Mouse (Mus musculus): Measurements from ENCODE around the gene Ndufs7. TPM values are rescaled to one million over a fixed set of nuclear protein-coding genes. Genes with fewer than 3 reads are reported as not detected.

Gene Ndufs7
- polyA plus RNA-seq, 1 experiment from 2014 or later: 311 TPM

DNA sequence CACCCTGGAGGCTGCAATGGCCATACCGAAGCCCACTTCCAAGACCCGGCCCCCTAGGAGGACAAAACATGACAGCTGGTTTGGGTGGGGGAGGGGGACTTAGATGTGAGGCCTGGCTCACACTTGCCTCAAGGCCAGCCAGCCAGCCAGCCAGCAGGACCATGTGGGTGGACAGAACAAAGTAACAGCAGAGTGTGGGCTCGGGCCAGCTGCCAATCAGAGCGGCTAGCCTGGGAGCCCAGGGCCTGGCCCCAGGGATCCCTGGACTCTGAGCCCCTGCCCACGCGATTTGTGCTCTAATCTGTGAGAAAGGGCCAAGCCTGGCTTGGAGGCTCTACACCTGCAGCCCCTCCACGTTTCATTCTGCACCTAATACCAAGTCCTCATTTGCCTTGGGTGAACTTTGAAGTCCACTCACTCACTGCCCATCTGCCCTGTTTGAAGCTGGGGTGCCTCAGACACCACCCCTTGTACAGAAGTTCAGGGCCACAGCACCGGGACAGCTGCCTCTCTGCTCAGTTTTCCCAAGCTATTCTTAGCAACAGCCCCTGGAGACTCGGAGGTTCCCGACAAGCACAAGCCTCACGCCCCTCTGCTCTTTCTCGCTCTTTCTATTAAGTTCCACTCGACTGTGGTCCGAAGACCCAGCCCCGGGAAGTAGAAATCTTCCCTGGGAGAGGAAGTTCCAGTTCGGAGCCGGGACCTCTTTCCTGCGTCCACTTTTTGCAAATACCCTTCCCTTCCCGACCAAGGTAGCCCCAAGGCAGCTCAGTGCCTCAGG lies 11.1 kb downstream of the Ndufs7 start:
- DNase-seq (ENCODE audit: low spot score): peak; percentile 47
- peak overlapping the region; percentile 59 for H3K4me3 ChIP-seq

DNA sequence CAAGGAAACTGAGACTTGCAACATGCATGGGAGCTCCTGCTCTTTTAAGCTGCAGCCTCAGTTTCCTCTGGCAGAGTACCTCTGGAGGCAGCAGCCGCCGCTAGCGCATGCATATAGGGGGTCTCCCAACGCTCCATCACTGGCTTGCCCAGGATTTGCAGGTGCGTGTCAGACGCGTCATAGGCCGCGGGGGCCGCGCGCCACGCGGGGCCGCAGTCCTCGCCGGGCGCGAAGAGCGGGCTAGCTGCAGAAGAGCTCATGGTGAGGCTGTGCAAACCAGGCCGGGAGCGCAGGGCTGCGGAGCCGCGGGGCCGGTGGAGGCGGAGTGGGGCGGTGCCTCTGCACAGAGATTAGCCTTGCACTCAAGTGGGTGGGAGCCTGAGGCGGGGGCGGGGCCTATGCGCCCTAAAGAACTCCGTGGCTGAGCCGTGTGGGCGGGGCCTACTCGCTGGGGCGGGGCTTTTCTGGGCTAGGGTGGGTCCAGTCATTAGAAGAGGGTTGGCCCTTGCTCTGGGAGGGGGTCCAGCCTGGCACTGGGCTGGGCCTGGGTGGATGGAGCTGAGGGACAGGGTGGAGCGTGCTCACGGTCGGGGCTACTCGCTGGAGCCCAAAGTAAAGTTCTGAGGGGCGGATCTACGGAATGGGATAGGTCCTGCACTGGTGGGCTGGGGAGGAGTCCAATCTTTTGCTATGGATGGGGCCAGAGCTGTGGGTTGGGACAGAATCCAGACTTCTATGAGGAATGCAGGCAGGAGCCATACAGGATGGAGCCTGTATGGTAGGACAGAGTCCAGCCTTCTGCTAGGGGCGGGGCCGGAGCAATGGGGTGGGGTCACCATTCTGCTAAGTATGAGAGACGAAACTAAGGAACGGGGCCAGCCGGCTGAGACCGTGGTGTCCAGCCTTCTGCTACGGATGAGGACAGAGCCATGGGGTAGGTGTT lies 12.0 kb downstream of the Ndufs7 start, which contains the start of the genes Gamt and Dazap1:
Gene Gamt (minus strand): TSS at position 371 of the 943 bp plus-strand sequence.
Gene Dazap1 (plus strand): TSS at position 845 of the 943 bp plus-strand sequence.
- Histone ChIP-seq H3K4me3 (peak within 1 kb of the TSS; percentile 59), H3K27ac (peak within 1 kb of the TSS; percentile 89), H3K27me3 (ENCODE audit: low read depth, poor library complexity, severe bottlenecking) (no peaks in the 10 kb centered on the region), H3K36me3 (peaks cover 33% of the 10 kb centered on the region), H3K4me1 (peaks cover 46% of the 10 kb centered on the region), H3K9me3 (replicated peaks) (no peaks in the 10 kb centered on the region)
- DNase-seq (ENCODE audit: low spot score): peak; percentile 98
- WGBS: under 1% methylated on average over 49 of the region's 49 CpGs

More for the DNA sequence above, 11.1 kb downstream of the Ndufs7 start:
- H3K27me3 ChIP-seq (ENCODE audit: low read depth, poor library complexity, severe bottlenecking): no peaks in the 10 kb centered on the region
- no peaks in the 10 kb centered on the region for H3K9me3 ChIP-seq (replicated peaks)
- H3K4me1 ChIP-seq: peaks cover 42% of the 10 kb centered on the region
- peaks cover 42% of the 10 kb centered on the region for H3K36me3 ChIP-seq
- WGBS: 10% methylated on average over 19 of the region's 19 CpGs
- peak overlapping the region; percentile 89 for H3K27ac ChIP-seq

DNA sequence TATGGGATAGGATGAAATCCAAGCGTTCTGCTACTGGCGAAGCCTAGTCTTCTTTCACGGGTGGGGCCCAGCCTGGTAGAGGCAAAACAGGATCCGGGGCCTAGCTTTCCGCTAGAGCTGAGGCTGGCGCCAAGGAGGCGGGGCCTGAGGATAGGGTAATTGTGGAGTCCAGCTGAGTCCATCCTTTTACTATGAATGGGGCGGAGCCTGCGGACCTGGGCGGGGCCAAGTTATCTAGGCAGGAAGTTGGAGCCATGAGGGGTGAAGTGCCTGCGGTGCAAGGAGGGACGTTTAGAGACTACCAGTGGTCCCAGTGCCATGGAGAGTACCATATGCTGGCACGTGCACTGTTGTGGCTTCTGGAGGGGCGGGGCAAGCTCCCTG lies 12.7 kb downstream of the Ndufs7 start:
- peak overlapping the region; percentile 89 for H3K27ac ChIP-seq
- H3K27me3 ChIP-seq (ENCODE audit: low read depth, poor library complexity, severe bottlenecking): no peaks in the 10 kb centered on the region
- WGBS: under 1% methylated on average over 14 of the region's 14 CpGs
- no peaks in the 10 kb centered on the region for H3K9me3 ChIP-seq (replicated peaks)
- H3K4me3 ChIP-seq: peak overlapping the region; percentile 59
- H3K4me1 ChIP-seq: peaks cover 53% of the 10 kb centered on the region
- peak; percentile 89 for DNase-seq (ENCODE audit: low spot score)
- peaks cover 30% of the 10 kb centered on the region for H3K36me3 ChIP-seq

DNA sequence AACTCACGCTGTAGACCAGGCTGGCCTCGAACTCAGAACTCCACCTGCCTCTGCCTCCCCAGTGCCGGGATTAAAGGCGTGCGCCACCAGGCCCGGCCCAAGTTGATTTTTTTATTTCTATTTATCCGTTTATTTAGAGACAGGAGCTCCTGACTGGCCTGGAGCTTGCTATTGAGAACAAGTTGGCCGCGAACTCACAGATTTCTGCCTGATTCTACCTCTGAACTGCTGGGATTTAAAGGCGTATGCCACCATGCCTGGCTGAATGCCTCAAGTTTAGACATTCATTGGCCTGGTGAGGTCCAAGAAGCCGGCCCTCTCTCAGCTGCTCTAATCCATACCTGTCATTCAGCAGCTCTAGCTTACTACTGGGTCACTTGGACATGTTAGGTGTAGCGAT lies 13.2 kb downstream of the Ndufs7 start:
- Histone ChIP-seq H3K4me3 (peak overlapping the region; percentile 59), H3K4me1 (peaks cover 59% of the 10 kb centered on the region), H3K9me3 (replicated peaks) (no peaks in the 10 kb centered on the region), H3K27ac (peak overlapping the region; percentile 89; the same call in 1 of the 2 replicates), H3K36me3 (peaks cover 29% of the 10 kb centered on the region), H3K27me3 (ENCODE audit: low read depth, poor library complexity, severe bottlenecking) (no peaks in the 10 kb centered on the region)
- 78% methylated on average over 12 of the region's 12 CpGs for WGBS
- no peak for DNase-seq (ENCODE audit: low spot score)

DNA sequence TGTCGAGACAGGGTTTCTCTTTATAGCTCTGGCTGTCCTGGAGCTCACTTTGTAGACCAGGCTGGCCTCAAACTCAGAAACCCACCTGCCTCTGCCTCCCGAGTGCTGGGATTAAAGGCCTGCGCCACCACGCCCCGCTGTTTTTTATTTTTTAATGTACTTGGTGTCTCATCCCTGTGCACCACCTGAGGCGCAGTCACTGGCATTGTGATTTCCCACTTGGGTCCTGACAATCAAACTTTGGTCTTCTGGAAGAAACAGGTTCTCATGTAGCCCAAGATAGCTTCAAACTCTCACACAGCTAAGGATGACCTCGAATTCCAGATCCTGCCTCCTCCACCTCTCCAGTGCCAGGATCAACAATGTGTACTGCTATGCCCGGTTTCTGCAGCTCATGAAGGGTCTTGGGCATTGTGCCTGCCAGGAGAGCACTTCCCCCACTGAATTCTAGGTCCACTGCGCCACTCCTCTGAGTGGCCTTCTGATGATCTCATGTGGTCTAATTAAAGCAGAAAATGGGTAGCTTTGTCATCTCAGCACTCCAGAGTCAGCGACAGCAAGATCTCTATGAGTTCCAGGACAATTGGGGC lies 13.9 kb downstream of the Ndufs7 start:
- peaks cover 30% of the 10 kb centered on the region for H3K36me3 ChIP-seq
- H3K4me1 ChIP-seq: peaks cover 66% of the 10 kb centered on the region
- no peaks in the 10 kb centered on the region for H3K27me3 ChIP-seq (ENCODE audit: low read depth, poor library complexity, severe bottlenecking)
- WGBS: 97% methylated on average over 10 of the region's 10 CpGs
- no peak overlapping the region for H3K27ac ChIP-seq
- no peaks in the 10 kb centered on the region for H3K9me3 ChIP-seq (replicated peaks)
- DNase-seq (ENCODE audit: low spot score): no peak
- H3K4me3 ChIP-seq: no peak overlapping the region

DNA sequence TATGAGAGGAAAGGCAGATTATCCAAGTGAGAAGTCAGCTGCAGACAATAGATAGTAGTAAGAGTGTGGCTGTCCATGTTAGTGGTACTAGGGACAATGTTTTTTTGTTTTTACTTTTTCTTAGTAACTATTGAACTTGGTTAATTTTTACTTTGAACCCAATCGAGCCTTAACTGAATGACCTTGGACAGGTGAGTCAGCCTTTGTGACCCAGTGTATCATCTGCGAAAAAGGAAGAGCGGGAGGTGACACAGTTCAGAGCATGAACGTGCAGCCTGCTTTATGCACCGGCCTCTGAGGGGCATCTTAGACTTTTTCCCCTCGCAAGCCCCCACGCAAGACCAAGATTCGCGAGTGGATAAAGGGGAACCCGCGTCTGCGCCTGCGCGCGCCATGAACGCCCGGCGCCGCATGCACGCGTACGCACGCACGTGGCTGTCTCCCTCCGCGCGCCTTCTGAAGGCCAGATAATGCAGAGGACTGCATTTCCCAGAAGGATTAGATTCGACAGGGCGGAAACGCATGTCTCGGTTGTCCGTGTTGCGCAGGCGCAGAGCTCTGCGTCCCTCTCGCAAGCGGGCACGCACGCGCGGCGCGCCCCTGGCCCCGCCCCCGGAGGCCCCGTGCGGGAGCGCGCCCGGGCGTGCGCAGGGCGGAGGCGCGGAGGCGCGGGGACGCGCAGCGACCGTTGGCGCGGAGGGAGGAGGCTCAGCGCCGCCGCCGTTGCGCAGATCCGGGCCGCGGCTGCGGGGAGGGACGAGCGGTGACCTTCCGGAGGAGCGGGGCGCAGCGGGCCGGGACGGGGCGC lies 15.6 kb downstream of the Ndufs7 start:
- Histone ChIP-seq H3K4me3 (peak overlapping the region; percentile 98), H3K4me1 (peaks cover 62% of the 10 kb centered on the region), H3K36me3 (peaks cover 31% of the 10 kb centered on the region), H3K9me3 (replicated peaks) (no peaks in the 10 kb centered on the region), H3K27me3 (ENCODE audit: low read depth, poor library complexity, severe bottlenecking) (no peaks in the 10 kb centered on the region), H3K27ac (peak overlapping the region; percentile 97)
- peak; percentile 99 for DNase-seq (ENCODE audit: low spot score)
- 2% methylated on average over 81 of the region's 81 CpGs for WGBS

DNA sequence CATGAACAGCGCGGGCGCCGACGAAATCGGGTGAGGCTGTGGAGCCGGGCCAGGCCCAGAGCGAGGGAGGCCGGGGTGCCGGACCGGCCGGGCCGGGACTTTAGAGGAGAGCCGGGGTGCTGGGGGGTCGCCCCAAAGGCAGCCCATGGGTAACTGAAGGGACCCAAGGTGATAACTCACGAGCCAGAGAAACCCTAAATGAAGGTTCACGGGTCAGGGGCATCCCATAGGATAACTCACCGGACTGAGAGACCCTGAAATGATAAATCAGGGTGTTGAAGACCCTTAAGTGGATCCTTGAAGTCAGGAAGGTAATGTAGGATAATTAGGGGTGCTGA lies 16.2 kb downstream of the Ndufs7 start:
- Histone ChIP-seq H3K27me3 (ENCODE audit: low read depth, poor library complexity, severe bottlenecking) (no peaks in the 10 kb centered on the region), H3K4me3 (peak overlapping the region; percentile 98), H3K27ac (peak overlapping the region; percentile 97), H3K36me3 (peaks cover 35% of the 10 kb centered on the region), H3K9me3 (replicated peaks) (no peaks in the 10 kb centered on the region), H3K4me1 (peaks cover 60% of the 10 kb centered on the region)
- 1% methylated on average over 18 of the region's 18 CpGs for WGBS
- no peak for DNase-seq (ENCODE audit: low spot score)

DNA sequence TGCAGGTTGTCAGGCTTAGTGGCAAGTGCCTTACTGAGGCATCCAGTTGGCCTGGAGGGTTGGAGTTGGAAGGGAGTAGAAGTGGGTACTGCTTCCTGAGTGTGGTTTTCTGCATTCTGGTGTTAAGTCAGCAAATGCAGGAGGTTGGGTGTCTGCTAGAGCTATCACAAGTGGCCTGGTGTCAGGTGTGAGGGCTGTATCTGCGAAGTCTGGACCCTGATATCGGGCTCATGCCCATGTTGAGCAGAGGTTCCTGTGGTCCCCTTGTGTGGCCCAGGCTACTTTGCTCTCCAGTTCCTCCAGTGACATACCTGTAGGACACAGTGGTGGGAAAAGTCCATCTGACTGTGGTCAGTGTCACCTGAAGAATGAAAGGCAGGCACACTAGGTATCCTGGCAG lies 21.2 kb downstream of the Ndufs7 start:
- H3K36me3 ChIP-seq: peaks cover 80% of the 10 kb centered on the region
- H3K4me3 ChIP-seq: 0 out of 2 replicates have a peak overlapping the region, but pooled peaks have one; percentile 9
- H3K4me1 ChIP-seq: peaks cover 51% of the 10 kb centered on the region
- 93% methylated on average over 2 of the region's 2 CpGs for WGBS
- no peaks in the 10 kb centered on the region for H3K9me3 ChIP-seq (replicated peaks)
- DNase-seq (ENCODE audit: low spot score): no peak
- no peak overlapping the region for H3K27ac ChIP-seq
- H3K27me3 ChIP-seq (ENCODE audit: low read depth, poor library complexity, severe bottlenecking): no peaks in the 10 kb centered on the region

DNA sequence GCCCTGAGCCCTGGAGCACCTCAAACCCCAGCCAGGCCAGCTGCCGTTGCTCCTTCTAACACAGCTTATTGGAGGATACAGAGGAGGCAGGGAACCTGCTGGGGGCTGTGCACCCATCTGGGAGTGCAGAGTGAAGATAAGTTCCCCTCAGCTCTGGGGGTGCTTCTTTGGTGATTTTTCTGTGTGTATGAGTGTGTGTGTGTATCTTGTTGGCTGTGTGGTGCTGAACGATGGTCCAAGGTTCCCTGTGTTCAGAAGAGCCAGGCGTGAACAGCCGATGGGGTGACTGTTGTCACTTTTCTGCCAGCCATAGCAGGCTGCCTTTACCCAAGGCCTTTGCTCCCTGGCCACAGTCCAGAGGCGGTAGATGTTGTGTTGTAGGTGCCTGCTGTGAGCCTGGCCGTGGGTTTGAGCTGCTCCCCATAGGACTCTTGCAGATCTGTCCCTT lies 21.8 kb downstream of the Ndufs7 start:
- peak overlapping the region; percentile 9; the same call in 1 of the 2 replicates for H3K4me3 ChIP-seq
- peaks cover 87% of the 10 kb centered on the region for H3K36me3 ChIP-seq
- WGBS: 89% methylated on average over 6 of the region's 6 CpGs
- H3K27me3 ChIP-seq (ENCODE audit: low read depth, poor library complexity, severe bottlenecking): no peaks in the 10 kb centered on the region
- H3K27ac ChIP-seq: no peak overlapping the region
- DNase-seq (ENCODE audit: low spot score): no peak
- peaks cover 48% of the 10 kb centered on the region for H3K4me1 ChIP-seq
- H3K9me3 ChIP-seq (replicated peaks): no peaks in the 10 kb centered on the region

DNA sequence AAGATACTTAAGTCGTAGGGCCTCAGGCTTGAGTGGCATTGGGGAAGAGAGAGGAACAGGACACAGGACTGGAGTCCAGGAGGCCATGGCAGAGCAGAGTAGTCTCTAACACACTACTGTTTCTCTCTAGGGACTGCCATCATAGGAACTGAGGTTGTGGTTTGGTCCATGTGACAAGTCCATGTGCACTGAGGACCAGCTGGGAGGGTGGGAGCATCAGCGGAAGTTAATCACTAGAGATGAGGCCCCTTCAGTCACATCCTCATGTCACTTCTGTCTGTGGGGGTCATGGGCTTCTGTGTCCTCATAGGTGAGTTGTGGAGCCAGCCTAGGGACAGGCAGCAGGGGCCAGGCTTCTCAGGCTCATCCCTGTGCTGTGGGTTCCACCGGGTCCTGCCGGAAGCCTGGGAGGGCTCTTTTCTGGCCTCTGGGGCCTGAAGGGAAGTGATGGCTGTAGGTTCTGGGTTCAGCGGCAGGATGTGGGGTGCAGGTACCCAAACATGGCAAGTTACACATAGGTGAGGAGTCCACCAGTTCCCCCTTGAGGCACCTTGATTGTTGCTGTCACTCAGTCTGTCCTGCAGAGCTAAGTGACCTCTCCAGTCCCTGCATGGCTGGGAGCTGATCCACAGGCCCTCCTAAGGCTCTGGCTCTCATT lies 22.4 kb downstream of the Ndufs7 start:
- WGBS: 88% methylated on average over 5 of the region's 5 CpGs
- Histone ChIP-seq H3K4me1 (peaks cover 42% of the 10 kb centered on the region), H3K36me3 (peaks cover 91% of the 10 kb centered on the region), H3K27me3 (ENCODE audit: low read depth, poor library complexity, severe bottlenecking) (no peaks in the 10 kb centered on the region), H3K9me3 (replicated peaks) (no peaks in the 10 kb centered on the region), H3K27ac (no peak overlapping the region), H3K4me3 (no peak overlapping the region)
- DNase-seq (ENCODE audit: low spot score): no peak

DNA sequence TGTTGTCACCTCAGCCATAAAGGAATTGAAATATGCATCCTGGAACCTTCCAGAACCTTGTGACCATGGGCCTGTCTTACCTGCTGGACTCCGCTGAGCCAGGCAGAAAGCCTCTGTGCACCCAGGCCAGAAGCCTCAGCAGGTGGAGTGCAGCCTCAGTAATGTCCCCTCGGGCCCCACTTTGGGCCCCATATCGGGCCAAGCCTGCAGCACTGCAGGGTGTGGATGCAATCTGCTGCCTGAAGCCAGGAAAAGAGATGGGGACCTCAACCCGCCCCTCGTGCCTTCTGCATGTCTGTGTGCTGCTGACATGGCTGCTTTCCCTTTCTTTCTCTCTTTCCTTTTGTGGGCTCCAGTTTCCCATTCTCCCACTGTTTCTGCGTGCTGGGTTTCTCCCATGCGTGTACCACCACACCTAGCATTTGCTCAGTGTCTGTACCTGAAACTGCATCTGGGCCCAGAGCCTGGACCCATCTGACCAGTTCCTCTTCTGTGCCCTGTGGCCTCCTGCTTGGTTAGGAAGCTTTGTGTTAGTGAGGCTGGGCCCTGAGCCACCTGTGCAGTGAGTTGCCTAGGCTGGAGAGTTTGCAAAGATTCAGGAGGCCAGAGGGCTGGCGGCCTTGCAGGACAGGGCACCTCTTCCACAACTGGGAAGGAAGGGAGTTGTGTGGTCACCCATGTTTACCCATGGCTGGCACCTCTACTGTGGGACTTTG lies 23.1 kb downstream of the Ndufs7 start:
- Histone ChIP-seq H3K27me3 (ENCODE audit: low read depth, poor library complexity, severe bottlenecking) (no peaks in the 10 kb centered on the region), H3K27ac (no peak overlapping the region), H3K9me3 (replicated peaks) (no peaks in the 10 kb centered on the region), H3K36me3 (peaks cover 93% of the 10 kb centered on the region), H3K4me1 (peaks cover 35% of the 10 kb centered on the region), H3K4me3 (no peak overlapping the region)
- WGBS: 95% methylated on average over 8 of the region's 8 CpGs
- no peak for DNase-seq (ENCODE audit: low spot score)
